Mouse (Mus musculus) Muller cell, postnatal 12 days (primary cell): ENCODE data around the gene Mat2a.

Experiments used
- DNase-seq: peaks from one replicate; pipeline ENCODE4 v3.0.0-alpha.2; 2015; ENCODE audit errors: inconsistent ontology term

Gene Mat2a

DNA sequence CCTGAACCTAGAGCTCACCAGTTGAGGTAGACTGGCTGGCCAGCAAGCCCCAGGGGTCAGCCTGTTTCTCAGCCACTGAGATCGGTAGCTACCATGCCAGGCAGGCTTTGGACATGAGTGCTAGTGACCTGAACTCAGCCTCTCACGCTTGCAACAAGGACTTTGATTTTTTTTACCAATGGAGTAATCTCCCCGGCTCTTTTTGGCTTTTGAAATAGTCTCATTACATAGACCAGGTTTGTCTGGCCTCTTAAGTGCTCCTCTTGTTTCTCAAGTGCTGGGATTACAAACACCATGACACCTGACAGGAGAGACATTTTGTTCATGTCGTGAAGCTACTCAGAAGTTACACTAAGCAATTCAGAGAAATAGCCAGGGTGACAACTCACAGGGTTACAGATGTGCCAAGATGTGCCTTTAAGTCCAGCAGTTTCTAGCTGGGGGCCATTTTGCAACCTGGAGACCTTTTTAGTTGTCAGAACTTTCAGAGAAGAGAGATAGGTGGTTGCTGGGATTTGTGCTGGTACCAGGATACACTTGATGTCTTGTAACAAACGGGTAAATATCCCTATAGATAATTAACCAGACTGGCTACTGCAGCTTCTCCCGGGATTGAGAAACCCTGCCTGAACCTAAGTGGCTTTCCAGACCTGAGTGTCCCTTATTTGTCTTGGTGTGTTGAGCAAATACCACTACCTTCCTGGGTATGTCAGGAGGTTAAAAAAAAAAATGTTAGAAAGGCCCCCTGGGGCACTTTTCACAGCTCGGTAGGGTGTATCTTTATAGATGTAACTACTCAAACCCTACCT lies 23.2 kb downstream of the Mat2a start:
- no peak for DNase-seq

DNA sequence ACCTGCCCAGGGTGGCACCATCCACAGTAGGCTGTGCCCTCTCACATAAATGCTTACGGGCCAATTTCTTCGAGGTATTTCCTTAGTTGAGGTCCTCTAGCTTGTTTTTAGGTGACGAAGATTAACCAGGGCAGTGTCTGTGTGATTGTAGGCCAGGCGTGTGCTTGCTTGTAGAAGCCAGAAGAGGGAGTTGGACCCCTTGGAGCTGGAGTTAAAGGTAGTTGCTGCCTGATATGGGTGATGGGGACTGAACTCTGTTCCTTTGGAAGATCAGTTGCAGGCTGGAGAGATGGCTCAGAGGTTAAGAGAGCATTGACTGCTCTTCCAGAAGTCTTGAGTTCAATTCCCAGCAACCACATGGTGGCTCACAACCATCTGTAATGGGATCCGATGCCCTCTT lies 24.2 kb downstream of the Mat2a start:
- no peak for DNase-seq

DNA sequence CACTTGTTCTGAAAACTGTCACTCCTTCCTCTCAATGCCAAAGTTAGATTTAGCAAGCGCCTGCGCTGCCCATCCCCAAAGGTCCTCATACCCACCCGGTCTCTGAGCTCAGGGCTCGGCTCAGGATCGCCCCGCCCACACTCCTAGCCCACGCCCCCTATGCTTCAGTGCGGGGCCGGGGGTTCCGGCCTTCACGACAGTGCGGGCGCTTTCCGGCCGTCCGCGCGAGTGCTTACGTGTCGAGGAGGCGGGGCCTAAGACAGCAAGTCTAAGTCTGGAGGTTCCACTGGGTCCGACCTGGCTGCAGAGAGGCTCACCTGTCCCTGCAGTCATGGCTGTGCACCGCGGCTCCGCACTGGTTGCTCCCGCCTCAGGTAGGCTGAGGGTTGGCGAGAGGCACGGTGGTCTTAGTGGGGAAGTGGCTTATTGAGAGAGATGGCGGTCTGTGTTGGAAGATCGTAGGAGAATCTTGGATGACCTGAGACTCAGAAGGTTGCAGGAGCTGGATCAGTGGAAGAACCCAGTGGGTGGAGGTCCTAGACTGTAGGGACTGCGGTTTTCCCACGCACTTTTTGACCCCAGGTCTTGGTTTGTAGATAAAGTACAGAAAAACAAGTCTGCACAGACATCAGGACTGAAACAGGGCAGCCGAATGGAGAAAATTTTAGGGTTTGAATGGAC lies 25.1 kb downstream of the Mat2a start, which contains the start of gene Ggcx:
Ggcx (plus strand) TSS at position 233 of the 681 bp plus-strand sequence.
- peak; percentile 96 for DNase-seq

DNA sequence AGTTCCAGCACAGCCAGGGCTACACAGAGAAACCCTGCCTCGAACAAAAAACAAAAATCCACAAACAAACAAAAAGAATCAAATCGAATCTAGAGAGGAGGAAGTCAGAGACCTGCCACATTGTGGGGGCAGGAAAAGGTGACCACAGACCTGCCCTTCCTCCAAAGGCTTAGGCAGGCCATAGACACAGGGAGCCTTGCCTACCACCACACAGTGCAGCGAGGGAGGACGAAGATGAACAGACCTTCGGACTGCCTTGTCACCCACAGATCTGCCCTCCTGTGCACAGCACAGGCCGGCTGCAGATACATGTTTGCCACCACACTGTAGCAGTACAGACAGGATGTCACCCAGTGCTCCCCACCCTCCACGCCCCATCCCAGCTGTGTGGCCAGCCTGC lies 28.8 kb downstream of the Mat2a start:
- no peak for DNase-seq

DNA sequence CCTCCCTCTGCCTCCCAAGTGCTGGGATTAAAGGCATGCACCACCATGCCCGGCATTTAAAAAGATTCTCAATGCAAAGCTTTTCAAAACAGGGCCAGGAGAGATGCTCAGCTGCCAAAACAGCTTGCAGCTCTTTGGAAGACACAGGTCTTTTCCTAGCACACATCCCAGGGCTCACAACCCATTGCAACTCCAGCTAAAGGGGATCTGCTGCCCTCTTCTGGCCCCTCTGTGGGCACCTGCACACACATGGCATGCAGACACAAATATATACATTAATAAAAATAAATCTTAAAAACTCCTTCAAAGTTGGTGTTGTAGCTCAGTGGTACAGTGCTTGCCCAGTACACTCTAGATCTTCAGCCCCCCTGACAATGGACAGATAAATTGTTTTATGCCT lies 29.4 kb downstream of the Mat2a start:
- no peak for DNase-seq

DNA sequence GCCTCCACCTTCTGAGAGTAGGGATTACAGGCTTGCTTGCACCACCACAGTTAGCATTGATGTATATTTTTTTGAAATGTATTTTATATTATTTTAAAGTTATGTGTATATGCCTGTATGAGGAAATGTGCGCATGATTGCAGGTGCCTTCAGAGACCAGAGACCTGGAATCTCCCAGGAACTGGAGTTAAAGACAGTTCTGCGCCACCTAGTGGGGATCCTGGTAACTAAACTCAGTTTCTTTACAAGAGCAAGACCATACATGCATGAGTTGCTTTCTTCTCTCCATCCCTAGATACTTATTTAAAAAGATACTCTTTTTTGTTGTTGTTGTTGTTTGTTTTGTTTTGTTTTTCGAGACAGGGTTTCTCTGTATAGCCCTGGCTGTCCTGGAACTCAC lies 29.8 kb downstream of the Mat2a start:
- DNase-seq = peak; percentile 42

DNA sequence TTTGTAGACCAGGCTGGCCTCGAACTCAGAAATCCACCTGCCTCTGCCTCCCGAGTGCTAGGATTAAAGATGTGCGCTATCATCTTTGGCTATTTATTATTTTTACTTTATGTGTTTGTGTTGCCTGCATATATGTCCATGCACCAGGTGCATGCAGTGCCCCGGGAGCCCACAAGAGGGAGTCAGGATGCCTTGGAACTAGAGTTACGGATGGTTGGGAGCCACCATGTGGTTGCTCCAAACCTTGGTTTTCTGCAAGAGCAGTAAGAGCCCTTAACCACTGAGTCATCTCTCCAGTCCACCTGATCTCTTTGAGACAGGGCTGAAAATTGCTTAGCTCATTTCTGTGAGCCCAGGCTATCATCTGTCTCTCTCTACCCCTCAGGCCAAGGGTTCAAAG lies 32.2 kb downstream of the Mat2a start:
- DNase-seq = peak; percentile 91

DNA sequence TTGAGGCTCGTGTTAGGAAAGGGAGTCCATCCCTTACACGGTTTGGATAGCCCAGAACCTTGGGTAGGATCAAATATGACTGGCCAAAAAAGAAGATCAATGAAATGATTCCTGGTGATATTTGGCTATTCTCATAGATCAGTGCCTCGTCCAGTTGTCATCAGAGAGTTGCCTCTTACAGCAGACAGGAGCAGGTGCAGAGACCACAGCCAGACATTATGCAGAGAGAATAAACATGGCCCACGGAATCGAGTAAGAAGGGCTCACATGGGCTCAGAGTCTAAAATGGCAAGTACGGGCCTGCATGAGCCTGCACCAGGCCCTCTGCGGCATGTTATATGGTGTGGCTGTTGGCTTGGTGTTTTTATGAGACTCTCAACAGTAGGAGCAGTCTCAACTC lies 34.0 kb downstream of the Mat2a start:
- DNase-seq = no peak

DNA sequence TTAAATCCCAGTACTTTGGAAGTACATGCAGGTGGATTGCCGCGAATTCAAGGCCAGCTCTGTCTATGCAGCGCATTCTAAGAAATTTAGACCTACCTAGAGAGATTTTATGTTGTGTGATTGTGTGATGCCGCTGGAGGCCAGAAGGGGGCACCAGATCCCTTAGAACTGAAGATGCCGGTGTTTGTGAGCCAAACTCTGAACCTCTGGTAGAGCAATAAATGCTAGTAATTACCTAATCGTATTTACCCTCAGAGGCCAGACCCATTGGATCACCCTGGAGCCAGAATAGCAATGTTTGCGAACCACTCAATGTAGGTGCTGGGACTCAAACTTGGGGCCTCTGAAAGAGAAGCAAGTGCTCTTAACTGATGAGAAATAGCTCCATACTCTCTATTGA lies 37.5 kb downstream of the Mat2a start:
- DNase-seq = peak; percentile 66

DNA sequence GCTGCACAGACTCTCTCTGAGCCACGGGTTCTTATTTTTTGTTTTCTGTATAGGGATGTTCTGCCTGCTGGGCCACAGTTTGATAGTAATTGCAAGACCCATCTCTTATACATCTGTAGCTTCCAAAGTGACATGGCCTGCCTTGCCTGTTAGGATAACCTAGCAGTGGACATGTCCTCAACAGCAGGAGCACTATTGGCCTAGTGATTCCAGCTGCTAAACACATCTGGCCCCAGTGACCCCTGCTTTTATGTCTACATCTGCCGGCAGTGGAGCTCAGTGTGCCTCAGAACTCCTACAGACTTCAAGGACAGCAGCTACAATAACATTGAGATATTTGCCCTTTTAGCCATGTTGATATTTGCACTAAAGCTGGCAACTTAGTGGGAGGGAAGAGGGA lies 39.4 kb downstream of the Mat2a start:
- DNase-seq = no peak

DNA sequence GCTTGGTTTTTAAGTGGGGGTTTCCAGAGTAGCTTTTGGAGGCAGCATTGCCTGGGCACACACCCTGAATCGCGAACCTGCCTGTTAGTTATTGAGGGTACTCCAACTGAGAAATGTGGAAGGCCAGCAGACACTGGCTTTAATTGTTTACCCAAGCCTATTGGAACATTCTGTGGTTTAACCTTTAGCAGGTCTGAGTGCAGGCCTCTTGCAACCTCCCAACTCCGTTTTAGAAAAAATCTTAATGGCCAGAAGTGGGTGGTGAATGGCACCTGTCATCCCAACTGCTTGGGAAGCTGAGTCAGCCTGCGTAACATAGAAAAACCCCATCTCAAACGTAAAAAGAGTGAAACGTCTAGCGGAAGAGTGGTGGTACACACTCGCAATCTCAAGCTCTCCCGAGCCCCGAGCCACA lies 42.5 kb downstream of the Mat2a start:
- peak; percentile 19 for DNase-seq

DNA sequence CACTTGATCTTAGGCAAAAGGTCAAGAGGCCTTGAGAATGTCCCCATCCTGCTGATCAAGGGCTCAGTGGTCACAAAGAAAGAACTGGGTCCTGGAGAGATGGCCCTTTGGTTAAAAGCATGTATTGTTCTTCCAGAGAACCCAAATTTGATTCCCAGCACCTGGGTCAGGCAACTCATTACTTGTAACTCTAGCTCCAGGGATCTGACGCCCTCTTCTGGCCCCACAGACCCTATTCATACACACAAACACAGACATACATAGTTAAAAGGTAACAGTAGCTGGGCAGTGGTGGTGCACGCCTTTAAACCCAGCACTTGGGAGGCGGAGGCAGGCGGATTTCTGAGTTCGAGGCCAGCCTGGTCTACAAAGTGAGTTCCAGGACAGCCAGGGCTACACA lies 47.0 kb downstream of the Mat2a start:
- no peak for DNase-seq

DNA sequence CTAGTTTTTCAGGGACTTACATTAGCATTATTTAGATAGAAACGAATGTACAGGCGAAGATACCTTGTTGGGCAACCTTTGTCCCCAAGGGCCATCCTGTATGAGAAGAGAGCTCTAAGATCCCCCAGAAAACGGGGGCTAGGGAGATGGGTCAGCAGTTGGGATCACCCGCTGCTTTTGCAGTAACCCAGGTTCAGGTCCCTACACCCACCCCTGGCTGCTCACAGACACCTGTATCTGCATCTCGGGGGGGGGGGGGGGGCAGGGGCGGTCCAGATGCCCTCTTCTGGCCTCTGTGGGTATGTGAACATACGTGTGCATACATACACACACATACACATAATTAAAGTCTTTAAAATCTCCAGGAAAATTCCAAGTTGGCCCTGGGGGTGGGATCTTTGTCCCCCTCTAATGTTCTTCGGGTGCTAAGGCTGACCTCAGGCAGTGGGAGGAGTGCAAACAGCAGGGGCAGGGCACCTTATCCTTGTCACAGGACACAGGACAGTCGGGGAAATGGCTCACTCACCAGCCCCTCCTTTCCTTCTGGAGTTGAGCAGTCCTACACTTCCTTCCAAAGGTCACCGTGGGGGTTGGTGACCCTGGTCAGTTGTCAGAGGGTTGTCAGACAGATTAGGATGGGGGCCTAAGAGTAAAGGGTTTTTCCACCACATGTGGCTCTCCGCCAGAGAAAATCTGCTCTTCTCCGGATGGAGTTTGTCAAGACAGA lies 48.4 kb downstream of the Mat2a start:
- peak; percentile 27 for DNase-seq

DNA sequence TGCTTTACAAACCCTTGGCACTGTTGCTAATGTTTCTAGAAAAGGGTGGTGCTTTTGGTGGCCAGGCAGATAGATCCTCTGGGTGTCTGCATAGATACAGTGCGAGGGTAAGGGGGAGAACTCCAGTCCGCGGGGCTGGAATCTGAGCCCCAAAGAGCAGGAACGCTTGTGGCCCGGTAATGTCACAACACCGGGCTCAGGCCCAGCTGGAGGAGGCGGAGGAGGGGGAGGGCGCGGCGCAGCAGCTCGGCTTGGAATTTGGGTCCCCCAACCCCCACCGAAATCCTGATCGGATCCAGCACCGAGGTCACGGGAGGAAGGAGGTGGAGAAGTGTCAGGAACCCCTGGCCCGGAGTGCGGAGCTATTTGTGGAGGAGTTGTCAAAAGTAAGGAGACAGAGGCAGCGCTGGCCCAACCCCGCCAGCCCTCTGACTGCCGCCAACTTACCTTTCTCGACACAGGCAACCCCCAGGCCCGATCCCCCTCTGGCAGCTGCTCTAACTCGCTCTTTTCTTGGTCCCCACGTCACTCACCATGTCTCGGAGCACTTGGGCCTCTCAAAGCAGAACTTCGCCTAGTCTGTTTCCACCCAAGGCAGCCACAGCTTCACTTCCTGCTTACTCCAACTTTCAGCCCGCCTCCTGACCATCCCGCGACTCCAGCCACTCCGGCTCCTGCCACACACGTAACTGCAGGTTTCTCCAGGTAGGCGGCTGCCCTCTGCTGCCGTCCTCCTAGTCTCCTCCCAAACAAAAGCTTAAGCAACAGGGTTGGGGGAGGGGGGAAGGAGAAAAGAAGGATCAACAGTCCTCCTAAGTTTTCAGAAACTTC lies 49.2 kb downstream of the Mat2a start, which contains the start of gene Vamp8:
Vamp8 (minus strand) TSS at position 763 of the 831 bp plus-strand sequence.
- peak; percentile 93 for DNase-seq

DNA sequence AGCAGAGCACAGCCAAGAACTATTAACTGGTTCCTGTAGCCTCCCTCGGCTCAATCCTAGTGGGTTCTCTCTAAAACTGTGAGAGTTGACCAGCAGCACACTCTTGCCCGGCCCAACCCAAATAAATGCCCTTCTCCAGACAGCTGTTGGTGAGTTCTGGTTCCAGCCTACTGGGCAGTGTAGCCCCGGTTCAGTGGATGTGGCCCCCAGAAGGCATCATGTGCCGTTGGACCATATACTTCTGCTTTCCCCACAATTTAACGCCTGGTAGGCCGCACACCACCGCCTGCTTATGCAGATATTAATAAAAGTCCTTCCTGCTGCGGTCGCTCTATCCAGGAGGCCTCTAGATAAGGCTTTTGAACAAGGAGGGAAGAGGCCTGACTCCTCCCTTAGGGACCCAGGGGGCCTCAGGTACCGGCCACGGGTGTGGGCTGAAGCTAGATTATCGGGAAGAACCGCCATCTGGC lies 49.9 kb downstream of the Mat2a start:
- no peak for DNase-seq

DNA sequence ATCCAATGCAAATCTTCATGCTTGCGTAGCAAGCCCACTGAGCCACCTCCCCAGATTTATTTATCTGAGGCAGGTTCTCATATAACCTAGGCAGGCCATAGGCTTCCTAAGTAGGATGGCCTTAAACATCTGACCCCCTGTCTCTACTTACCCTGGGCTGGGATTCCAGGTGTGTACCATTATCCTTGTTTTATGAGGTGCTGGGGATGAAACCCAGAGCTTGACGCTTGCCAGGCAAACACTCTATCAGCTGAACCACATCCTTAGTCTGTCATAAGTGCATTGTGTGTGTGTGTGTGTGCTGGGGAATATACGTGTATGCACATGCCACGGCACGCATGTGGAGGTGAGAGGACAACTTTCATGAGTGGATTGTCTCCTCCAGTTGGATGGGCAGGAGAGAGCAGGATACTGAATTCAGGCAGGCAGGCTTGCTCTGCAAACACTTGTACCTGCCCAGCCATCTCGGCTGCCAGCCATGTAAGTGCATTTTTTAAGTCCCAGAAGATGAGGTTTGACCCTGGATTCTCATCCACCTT lies 50.5 kb downstream of the Mat2a start:
- DNase-seq = no peak

DNA sequence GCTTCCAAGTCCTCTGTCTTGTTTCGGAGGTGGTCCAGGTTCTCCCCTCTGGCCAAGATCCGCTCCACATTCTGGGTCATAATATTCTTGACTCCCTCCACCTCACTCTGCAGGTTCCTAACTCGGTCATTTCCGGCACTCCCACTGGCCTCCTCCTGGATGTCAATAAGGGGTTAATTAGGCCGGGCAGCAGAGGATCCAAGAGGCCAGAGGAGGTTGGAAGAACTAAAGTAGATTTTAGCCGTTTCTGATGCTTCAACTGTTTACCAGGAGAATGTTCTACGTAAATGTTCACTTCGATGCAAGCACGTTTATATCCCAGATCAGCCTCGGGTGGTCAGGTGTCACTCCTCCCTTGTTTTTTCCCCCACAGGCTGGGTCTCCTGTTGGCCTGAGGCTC lies 51.1 kb downstream of the Mat2a start:
- DNase-seq = no peak

DNA sequence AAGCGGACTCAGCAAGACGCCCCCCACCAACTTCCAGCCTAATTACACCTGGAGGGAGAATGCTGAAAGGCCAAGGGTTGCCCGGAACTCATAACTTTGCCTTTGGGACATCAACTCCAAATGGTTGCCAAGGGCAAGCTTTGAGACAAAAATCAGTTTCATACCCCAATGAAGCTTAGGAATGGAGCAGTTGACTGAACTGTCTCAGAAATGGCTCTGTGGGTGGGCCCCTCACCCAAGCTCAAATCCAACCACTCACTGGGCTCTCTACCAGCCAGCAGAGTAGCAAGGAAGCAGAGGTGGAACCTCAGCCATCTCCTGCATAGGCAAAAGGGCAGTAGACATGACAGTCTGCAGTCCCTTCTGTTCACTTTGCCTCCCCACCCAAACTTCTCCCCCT lies 51.5 kb downstream of the Mat2a start:
- DNase-seq = peak; percentile 66

DNA sequence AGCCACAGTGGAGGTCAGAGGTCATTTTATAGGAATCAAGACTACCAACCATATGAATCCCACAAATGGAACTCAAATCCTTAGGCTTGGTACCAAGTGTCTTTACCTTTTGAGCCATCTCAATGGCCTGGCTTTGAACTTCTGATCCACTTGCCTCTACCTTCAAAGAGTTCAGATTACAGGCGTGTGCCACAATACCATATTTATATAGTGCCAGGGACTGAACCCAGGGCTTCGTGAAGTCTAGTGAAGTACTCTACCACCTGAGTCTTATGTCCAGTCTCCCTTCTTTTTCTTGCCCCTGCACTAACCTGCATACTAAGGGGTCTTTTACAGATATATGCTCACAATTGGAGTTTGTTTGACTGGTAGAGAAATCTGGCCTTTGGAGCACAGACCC lies 52.8 kb downstream of the Mat2a start:
- no peak for DNase-seq

DNA sequence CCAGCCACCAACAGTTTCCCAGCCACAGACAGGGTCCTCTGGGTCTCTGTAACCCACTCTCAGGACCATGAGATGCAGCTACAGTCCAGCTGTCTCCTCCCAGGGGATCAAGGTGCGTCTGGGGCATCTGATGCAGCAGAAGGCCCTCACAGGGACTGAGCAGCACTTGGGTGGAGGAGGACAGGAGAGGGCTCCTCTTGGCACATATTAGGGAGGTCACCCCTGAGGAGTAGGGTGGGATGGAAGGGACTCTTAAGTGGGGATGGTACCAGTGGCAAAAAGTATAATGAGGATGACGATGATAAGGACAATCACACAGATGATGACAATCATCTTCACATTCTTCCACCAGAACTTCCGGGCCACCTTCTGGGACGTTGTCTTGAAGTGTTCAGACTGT lies 54.1 kb downstream of the Mat2a start:
- DNase-seq = no peak

DNA sequence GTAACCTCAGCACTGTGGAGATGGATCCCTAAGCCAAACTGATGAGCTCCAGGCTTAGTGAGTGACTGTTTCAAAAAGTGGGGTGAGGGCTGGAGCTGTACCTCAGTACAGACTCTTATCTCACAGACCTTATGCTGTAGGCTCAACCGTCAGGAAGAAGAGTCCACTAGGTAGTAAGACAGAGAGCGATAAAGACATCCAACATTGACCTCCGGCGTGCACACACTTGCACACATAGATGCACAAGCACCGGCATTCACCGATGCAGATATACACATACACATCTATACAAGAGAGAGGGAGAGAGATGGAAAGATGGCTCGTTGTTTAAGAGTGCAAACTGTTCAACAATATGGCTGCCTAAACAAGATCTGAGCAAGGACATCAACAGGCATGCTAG lies 55.4 kb downstream of the Mat2a start:
- DNase-seq = no peak
